Mouse (Mus musculus): ENCODE measurements around the gene Syngr1. TPM values are rescaled to one million over a fixed set of nuclear protein-coding genes. Genes with fewer than 3 reads are reported as not detected.

Syngr1 gene
- polyA plus RNA-seq, 1 experiment from 2014 or later, result 7.0 TPM

DNA sequence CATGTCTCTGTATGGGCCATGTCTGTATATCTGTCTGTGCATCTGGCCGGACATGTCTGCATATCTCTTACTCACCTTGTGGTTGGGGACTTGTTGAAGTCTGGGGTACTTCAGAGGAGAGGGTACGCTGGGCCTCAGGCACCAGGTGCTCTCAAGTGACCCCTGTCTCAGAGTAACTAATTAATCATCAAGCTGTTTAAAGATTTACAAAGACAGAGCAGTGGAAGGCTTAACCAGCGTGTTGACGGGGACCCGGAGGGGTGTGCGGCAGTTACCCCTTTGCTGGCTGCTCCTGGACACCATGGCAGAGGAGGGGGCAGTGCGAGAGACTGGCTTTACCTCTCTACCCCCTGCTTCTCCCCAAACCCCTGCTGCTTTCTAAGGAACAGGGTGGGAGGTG lies 31.5 kb upstream of the Syngr1 start:
- Histone ChIP-seq H3K9me3 (no peaks in the 10 kb centered on the region), H3K27ac (replicated peaks) (no peak overlapping the region), H3K36me3 (replicated peaks) (no peaks in the 10 kb centered on the region), H3K27me3 (replicated peaks; ENCODE audit: low read depth, poor library complexity, severe bottlenecking) (0 out of 2 replicates have a peak, but pooled peaks cover 4% of the 10 kb centered on the region), H3K4me1 (peaks cover 37% of the 10 kb centered on the region), H3K4me3 (no peak overlapping the region)
- WGBS, result 85% methylated on average over 7 of the region's 7 CpGs
- DNase-seq (ENCODE audit: low spot score), result no peak

DNA sequence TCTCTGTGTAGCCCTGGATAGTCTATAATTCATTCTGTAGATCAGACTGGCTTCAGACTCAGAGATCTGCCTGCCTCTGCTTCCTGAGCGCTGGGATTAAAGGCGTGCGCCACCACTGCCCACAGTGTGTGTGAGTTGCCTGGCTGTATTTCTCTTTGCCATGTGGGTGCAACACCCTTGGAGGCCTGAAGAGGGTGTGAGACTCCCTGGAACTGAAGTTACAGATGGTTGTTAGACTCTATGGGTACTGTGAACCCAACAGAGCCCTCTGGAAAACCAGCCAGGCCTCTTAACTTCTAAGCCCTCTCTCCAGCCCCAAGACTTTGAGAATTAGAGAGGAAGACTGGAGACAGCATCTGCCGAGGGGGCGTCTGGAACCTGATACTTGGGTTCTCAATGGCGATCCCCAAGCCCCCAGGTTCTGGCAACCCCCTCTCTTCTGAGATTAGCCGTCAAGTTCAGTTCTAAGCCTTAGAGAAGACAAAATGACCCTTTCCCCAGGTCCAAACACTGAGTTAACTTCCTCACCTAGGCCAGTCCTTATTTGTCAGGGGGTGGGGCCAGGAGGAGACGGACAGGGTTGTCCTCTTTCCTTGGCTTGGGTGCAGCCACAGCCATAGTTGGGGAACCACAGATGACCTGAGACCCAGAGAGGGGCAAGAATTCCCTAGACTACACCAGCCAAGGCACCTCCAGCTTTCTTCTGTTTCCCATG lies 30.6 kb upstream of the Syngr1 start:
- no peak overlapping the region for H3K4me3 ChIP-seq
- 89% methylated on average over 8 of the region's 8 CpGs for WGBS

DNA sequence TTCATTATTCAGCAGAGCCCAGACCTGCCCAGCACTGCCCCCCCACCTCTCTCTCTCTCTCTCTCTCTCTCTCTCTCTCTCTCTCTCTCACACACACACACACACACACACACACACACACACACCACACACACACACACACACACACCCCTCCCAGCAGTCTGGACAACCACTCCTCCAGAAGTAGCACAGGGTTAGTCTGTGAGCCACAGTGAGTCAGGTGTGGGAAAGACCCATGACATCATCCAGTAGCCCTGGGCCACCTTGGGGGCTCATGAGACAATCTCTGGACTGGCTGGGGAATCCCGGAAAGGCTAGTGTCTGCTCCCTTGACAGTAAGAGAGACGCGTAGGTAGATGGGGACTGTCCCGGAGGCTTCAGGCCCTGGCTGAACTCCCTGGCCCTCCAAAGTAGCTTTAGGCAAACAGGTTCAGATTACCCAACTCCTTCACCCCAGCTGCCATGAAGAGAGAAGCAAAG lies 30.0 kb upstream of the Syngr1 start:
- Histone ChIP-seq H3K4me3 (no peak overlapping the region), H3K27ac (replicated peaks) (no peak overlapping the region), H3K9me3 (no peaks in the 10 kb centered on the region), H3K36me3 (replicated peaks) (no peaks in the 10 kb centered on the region), H3K4me1 (peaks cover 39% of the 10 kb centered on the region), H3K27me3 (replicated peaks; ENCODE audit: low read depth, poor library complexity, severe bottlenecking) (0 out of 2 replicates have a peak, but pooled peaks cover 4% of the 10 kb centered on the region)
- no peak for DNase-seq (ENCODE audit: low spot score)
- 80% methylated on average over 4 of the region's 4 CpGs for WGBS

More for the DNA sequence above, 30.6 kb upstream of the Syngr1 start:
- no peak overlapping the region for H3K27ac ChIP-seq (replicated peaks)
- H3K36me3 ChIP-seq (replicated peaks), result no peaks in the 10 kb centered on the region
- no peak for DNase-seq (ENCODE audit: low spot score)
- no peaks in the 10 kb centered on the region for H3K9me3 ChIP-seq
- H3K4me1 ChIP-seq, result peaks cover 44% of the 10 kb centered on the region
- H3K27me3 ChIP-seq (replicated peaks; ENCODE audit: low read depth, poor library complexity, severe bottlenecking), result 0 out of 2 replicates have a peak, but pooled peaks cover 4% of the 10 kb centered on the region

DNA sequence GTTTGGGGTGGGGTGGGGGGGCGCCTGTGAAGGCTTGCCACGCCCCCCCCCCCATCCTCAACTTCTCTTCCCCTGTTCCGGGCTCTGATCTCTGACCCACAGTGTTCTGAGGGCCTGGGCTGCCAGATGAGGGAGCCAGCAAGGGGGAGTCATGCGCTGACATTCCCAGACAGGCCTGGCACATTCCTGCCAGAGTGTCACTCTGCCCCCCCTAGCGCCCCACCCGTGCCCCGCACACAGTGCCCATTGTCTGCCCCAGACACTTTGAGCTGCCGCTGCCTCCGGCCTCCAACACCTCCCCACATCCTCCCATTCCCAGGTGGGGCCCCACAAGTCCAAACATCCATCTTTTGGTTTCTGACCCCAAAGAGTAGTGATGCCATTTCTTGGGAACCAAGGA lies 28.8 kb upstream of the Syngr1 start:
- no peak for DNase-seq (ENCODE audit: low spot score)
- WGBS, result 62% methylated on average over 9 of the region's 9 CpGs
- Histone ChIP-seq H3K4me3 (no peak overlapping the region), H3K36me3 (replicated peaks) (no peaks in the 10 kb centered on the region), H3K4me1 (peaks cover 35% of the 10 kb centered on the region), H3K27me3 (replicated peaks; ENCODE audit: low read depth, poor library complexity, severe bottlenecking) (0 out of 2 replicates have a peak, but pooled peaks cover 4% of the 10 kb centered on the region), H3K27ac (replicated peaks) (no peak overlapping the region), H3K9me3 (no peaks in the 10 kb centered on the region)

DNA sequence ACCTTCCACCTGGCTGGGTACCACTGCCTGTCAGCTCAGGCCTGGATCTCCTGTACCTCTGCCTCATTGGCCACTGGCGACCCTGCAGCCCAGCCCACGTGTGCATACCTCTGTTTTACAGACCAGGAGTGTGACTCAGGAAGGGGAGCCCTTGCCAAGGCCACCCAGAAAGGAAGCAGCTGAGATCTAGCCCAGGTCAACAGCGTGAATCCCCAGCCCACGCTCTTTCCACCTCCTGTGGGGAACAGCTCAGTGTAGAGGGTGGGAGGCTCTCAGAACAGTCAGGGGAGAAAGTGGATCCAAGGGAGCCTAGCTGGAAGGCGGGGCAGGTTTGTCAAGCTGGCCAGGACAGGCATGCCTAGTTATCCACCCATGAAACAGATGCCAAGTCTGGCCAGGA lies 28.3 kb upstream of the Syngr1 start:
- DNase-seq (ENCODE audit: low spot score), result no peak
- 36% methylated on average over 5 of the region's 5 CpGs for WGBS
- Histone ChIP-seq H3K4me1 (peaks cover 40% of the 10 kb centered on the region), H3K4me3 (no peak overlapping the region), H3K36me3 (replicated peaks) (no peaks in the 10 kb centered on the region), H3K27ac (replicated peaks) (no peak overlapping the region; the same call in 1 of the 2 replicates), H3K9me3 (no peaks in the 10 kb centered on the region), H3K27me3 (replicated peaks; ENCODE audit: low read depth, poor library complexity, severe bottlenecking) (0 out of 2 replicates have a peak, but pooled peaks cover 4% of the 10 kb centered on the region)

DNA sequence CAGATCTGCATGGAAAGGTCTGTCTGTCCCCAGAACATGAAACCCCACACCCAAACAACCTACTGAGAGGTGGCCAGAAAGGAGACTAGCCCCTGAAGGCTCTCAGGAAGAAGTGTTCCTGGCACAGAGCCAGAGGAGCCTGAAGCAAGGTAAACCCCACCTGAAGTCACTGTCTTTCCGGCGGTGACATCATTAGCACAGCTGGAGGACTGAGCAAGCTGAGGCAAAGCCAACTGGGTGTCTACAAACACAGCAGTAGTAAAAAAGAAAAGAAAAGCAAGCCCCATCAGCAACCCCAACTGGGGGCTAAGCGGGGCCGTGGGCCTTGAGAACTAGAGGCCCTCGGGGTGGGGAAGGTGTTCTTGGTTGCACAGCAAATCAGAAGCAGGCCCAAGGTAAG lies 26.2 kb upstream of the Syngr1 start:
- WGBS, result 78% methylated on average over 5 of the region's 5 CpGs
- no peak overlapping the region for H3K27ac ChIP-seq (replicated peaks)

DNA sequence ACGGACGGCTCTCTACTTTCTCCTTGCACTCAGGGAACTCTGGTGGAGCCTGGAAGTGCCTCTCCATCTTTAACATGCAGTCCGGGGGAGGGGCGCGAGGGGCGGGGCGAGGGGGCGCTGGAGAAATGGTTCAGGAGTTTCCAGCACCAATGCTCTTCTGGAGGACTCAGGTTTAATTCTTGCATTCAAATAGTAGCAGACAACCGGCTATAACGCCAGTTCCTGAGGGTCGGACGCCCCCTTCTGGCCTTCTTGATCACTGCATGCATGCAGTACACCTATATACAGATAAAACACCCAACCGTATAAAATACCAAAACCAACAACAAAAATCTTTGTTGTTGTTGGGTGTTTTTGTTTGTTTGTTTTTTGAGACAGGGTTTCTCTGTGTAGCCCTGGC lies 25.7 kb upstream of the Syngr1 start:
- DNase-seq (ENCODE audit: low spot score), result peak; percentile 66
- H3K27ac ChIP-seq (replicated peaks), result no peak overlapping the region
- 0 out of 2 replicates have a peak, but pooled peaks cover 4% of the 10 kb centered on the region for H3K27me3 ChIP-seq (replicated peaks; ENCODE audit: low read depth, poor library complexity, severe bottlenecking)
- no peaks in the 10 kb centered on the region for H3K9me3 ChIP-seq
- H3K4me1 ChIP-seq, result peaks cover 42% of the 10 kb centered on the region
- WGBS, result 17% methylated on average over 13 of the region's 13 CpGs
- no peak overlapping the region for H3K4me3 ChIP-seq
- H3K36me3 ChIP-seq (replicated peaks), result no peaks in the 10 kb centered on the region

More for the DNA sequence above, 26.2 kb upstream of the Syngr1 start:
- Histone ChIP-seq H3K4me1 (peaks cover 38% of the 10 kb centered on the region), H3K27me3 (replicated peaks; ENCODE audit: low read depth, poor library complexity, severe bottlenecking) (0 out of 2 replicates have a peak, but pooled peaks cover 4% of the 10 kb centered on the region), H3K36me3 (replicated peaks) (no peaks in the 10 kb centered on the region), H3K4me3 (no peak overlapping the region), H3K9me3 (no peaks in the 10 kb centered on the region)
- no peak for DNase-seq (ENCODE audit: low spot score)

DNA sequence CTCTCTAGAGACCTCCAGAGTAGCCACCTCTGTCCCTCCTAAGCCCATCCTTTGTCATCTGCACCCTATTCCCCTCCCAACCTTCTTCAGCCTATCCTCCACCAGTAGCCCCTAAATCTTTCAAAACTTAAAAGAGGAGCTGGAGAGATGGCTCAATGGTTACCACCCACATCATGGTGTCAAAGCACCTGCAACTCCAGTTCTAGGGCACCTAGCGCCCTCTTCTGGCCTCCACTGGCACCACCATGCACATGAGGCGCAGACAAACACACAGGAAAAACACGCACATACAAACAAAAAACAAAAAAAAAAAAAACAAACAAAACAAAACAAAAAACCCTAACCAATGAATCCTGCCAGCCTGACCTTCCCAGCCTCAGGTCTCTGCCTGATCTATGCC lies 24.6 kb upstream of the Syngr1 start:
- H3K9me3 ChIP-seq, result no peaks in the 10 kb centered on the region
- H3K36me3 ChIP-seq (replicated peaks), result no peaks in the 10 kb centered on the region
- no peak overlapping the region for H3K27ac ChIP-seq (replicated peaks)
- 55% methylated on average over 3 of the region's 3 CpGs for WGBS
- DNase-seq (ENCODE audit: low spot score), result no peak
- peaks cover 43% of the 10 kb centered on the region for H3K4me1 ChIP-seq
- H3K4me3 ChIP-seq, result no peak overlapping the region
- 0 out of 2 replicates have a peak, but pooled peaks cover 4% of the 10 kb centered on the region for H3K27me3 ChIP-seq (replicated peaks; ENCODE audit: low read depth, poor library complexity, severe bottlenecking)

DNA sequence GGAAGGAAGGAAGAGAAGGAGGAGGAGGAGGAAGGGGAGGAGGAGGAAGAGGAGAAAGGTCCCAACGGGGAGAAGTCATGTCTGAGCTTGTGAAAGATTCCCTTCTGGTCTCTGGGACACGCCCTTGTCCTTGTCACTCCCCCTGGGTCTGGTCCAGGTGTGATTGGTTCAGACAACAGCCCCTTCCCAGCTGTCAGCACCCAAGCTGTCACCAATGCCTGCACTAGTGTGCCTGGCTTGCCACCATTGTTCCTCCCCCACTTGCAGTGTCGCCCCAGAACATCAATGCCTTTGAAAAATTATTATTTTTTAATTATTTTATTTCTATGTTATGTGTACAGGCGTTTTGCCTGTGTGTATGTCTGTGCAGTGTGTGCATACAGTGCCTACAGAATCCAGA lies 22.0 kb upstream of the Syngr1 start:
- DNase-seq (ENCODE audit: low spot score), result no peak
- Histone ChIP-seq H3K4me3 (no peak overlapping the region), H3K36me3 (replicated peaks) (no peaks in the 10 kb centered on the region), H3K9me3 (no peaks in the 10 kb centered on the region), H3K4me1 (peaks cover 32% of the 10 kb centered on the region), H3K27me3 (replicated peaks; ENCODE audit: low read depth, poor library complexity, severe bottlenecking) (no peaks in the 10 kb centered on the region), H3K27ac (replicated peaks) (no peak overlapping the region)
- WGBS, result 62% methylated on average over 4 of the region's 4 CpGs

DNA sequence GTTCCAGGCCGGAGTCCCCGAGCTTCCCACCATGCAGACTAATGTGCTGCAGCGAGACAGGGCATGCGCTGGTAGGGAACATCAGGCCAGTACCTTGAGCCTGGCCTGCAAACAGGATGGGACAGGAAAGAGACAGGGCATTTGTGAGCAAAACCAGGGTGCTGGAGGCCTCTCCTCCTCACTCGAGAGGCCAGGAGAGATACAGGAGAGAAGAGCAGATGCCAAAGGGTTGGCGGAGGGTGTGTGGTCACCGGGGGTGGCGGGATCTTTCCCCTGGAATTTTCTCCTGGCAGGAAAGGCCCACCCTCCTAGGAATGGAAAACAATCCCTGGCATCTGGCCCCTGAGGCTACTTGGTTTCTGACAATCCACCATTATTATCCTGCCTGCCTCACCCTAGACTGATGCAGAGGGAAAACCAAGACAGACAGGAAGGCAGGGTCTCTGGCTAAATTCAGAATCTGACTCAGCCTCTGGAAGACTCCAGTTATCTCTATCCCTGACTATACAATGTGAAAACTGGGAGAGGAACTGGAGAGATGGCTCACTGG lies 21.0 kb upstream of the Syngr1 start:
- Histone ChIP-seq H3K9me3 (no peaks in the 10 kb centered on the region), H3K4me3 (no peak overlapping the region), H3K36me3 (replicated peaks) (no peaks in the 10 kb centered on the region), H3K27me3 (replicated peaks; ENCODE audit: low read depth, poor library complexity, severe bottlenecking) (no peaks in the 10 kb centered on the region), H3K27ac (replicated peaks) (peak overlapping the region; percentile 46; the same call in 1 of the 2 replicates), H3K4me1 (peaks cover 28% of the 10 kb centered on the region)
- 46% methylated on average over 8 of the region's 8 CpGs for WGBS
- no peak for DNase-seq (ENCODE audit: low spot score)

DNA sequence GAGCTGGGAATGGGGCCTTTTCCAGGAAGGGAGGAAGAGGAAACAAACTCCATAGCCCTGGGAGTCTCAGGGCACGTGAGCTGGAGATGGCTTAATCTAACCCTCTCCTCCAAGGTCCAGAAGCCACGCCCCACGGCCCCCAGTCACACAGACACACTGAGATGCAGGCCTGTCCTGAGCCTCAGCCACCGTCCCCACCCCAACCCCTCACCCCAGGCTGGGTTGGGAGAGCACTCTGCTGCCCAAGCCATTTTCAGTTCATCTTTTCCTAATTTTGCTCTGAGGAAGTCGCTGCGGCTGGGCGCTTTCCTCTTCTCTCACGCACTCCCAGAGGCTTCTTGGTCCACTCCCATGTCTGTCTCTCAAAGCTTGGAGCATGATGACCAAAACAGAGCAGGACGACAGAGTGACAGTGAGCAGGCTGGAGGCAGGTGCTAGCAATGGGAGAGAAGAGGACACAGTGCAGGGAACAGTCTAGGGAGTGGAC lies 19.1 kb upstream of the Syngr1 start:
- Histone ChIP-seq H3K4me3 (no peak overlapping the region), H3K36me3 (replicated peaks) (peaks cover 8% of the 10 kb centered on the region), H3K4me1 (peaks cover 25% of the 10 kb centered on the region), H3K27me3 (replicated peaks; ENCODE audit: low read depth, poor library complexity, severe bottlenecking) (no peaks in the 10 kb centered on the region), H3K27ac (replicated peaks) (no peak overlapping the region), H3K9me3 (no peaks in the 10 kb centered on the region)
- WGBS, result 46% methylated on average over 9 of the region's 9 CpGs
- DNase-seq (ENCODE audit: low spot score), result no peak

DNA sequence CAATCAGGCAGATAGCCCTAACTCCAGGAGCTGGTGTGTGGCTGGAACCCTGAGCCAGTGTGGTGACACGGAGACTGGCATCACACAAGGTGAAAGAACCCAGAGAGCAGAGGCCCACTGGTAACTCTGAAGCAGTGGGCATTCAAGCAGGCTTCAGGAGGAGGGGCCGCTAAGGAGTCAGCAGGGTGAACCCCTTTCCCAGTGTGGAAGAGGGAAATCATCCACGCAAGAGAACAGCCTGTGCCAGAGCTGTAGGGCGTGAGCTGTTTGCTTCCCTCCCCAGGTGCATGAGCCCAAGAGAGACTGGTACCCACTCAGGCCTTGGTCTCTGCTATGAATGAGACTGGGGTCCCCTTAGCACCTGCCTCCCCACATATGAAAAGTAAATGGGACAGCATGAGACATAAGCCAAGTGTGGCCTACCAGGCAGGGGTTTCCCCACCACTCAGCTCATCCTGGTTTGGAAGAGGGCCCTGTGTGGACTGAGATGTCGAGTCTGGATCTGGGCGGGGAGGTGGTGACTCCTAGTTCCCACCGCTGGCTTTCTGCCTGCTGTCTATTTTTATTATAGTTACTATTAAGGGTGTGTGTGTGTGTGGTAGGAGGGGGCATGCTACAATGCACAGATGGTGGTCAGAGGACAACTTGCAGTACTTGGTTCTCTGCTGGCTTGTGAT lies 18.4 kb upstream of the Syngr1 start:
- 81% methylated on average over 7 of the region's 7 CpGs for WGBS

More for the DNA sequence above, 18.4 kb upstream of the Syngr1 start:
- Histone ChIP-seq H3K27me3 (replicated peaks; ENCODE audit: low read depth, poor library complexity, severe bottlenecking) (no peaks in the 10 kb centered on the region), H3K36me3 (replicated peaks) (peaks cover 15% of the 10 kb centered on the region), H3K4me3 (no peak overlapping the region), H3K4me1 (peaks cover 18% of the 10 kb centered on the region), H3K27ac (replicated peaks) (no peak overlapping the region), H3K9me3 (no peaks in the 10 kb centered on the region)
- no peak for DNase-seq (ENCODE audit: low spot score)

Measured in embryonic facial prominence, embryonic 10.5 days (tissue).